7 mouse cellular contexts compared by ENCODE assay signal in genomic region chr2:166996533-166996894, GRCm38 (mm10). TPM values are rescaled to one million over a fixed set of nuclear protein-coding genes. Genes with fewer than 3 reads are reported as not detected.
A peak's percentile ranks its signal among the peaks of the same experiment; 100 is the strongest.
DNase-seq lines count a peak whose midpoint lies in the region; ATAC-seq and TF ChIP-seq lines count a peak whose summit lies in the region.

No protein-coding gene starts in this region.

- peak overlapping the region; percentile 86 for H3K4me2 ChIP-seq in neural tube, embryonic 11.5 days (ENCODE audit: low read depth)
- peak overlapping the region; percentile 47 for H3K4me2 ChIP-seq in limb, embryonic 15.5 days
- H3K4me2 ChIP-seq in stomach, postnatal 0 days (replicated peaks; ENCODE audit: low read depth), result peak overlapping the region; percentile 50

- H3K9ac ChIP-seq in neural tube, embryonic 11.5 days (ENCODE audit: low read length), result peak overlapping the region; percentile 94
- H3K9ac ChIP-seq in limb, embryonic 15.5 days, result 0 out of 2 replicates have a peak overlapping the region, but pooled peaks have one; percentile 23
- peak overlapping the region; percentile 68 for H3K9ac ChIP-seq in stomach, postnatal 0 days (ENCODE audit: low read length)

- ATAC-seq in neural tube, embryonic 11.5 days (ENCODE audit: insufficient read depth, low FRiP score, low TSS enrichment), result peak; percentile 46
- ATAC-seq in limb, embryonic 15.5 days (ENCODE audit: insufficient number of reproducible peaks, low FRiP score, low TSS enrichment, low read depth), result no peak
- peak; percentile 10; the same call in 1 of the 2 replicates for ATAC-seq in stomach, postnatal 0 days (ENCODE audit: low FRiP score, low TSS enrichment)

- TF ChIP-seq EP300 in stomach, postnatal 0 days (optimal IDR thresholded peaks at IDR 0.05), result no peak

- no peaks in the 10 kb centered on the region for H3K36me3 ChIP-seq in neural tube, embryonic 11.5 days (ENCODE audit: control insufficient read depth, insufficient read depth, low read length)
- no peaks in the 10 kb centered on the region for H3K36me3 ChIP-seq in forebrain, embryonic 10.5 days (replicated peaks)
- H3K36me3 ChIP-seq in limb, embryonic 15.5 days, result no peaks in the 10 kb centered on the region
- no peaks in the 10 kb centered on the region for H3K36me3 ChIP-seq in stomach, postnatal 0 days (ENCODE audit: control insufficient read depth, insufficient read depth, low read length)

- H3K9me3 ChIP-seq in neural tube, embryonic 11.5 days (ENCODE audit: control insufficient read depth, low read length), result no peaks in the 10 kb centered on the region
- no peaks in the 10 kb centered on the region for H3K9me3 ChIP-seq in forebrain, embryonic 10.5 days
- no peaks in the 10 kb centered on the region for H3K9me3 ChIP-seq in limb, embryonic 15.5 days
- no peaks in the 10 kb centered on the region for H3K9me3 ChIP-seq in stomach, postnatal 0 days (ENCODE audit: control insufficient read depth, low read length)

- H3K4me1 ChIP-seq in neural tube, embryonic 11.5 days (ENCODE audit: control insufficient read depth, insufficient read depth, low read length), result peaks cover 10% of the 10 kb centered on the region
- peaks cover 43% of the 10 kb centered on the region for H3K4me1 ChIP-seq in forebrain, embryonic 10.5 days
- peaks cover 32% of the 10 kb centered on the region for H3K4me1 ChIP-seq in limb, embryonic 15.5 days
- peaks cover 7% of the 10 kb centered on the region; the same call in 1 of the 2 replicates for H3K4me1 ChIP-seq in stomach, postnatal 0 days (replicated peaks; ENCODE audit: control insufficient read depth, insufficient read depth)

- TF ChIP-seq CTCF in stomach, postnatal 0 days (IDR thresholded peaks at IDR 0.05; ENCODE audit: low read depth), result no peak

- peak overlapping the region; percentile 99 for H3K4me3 ChIP-seq in neural tube, embryonic 11.5 days (ENCODE audit: low read depth, low read length)
- peak overlapping the region; percentile 99 for H3K4me3 ChIP-seq in forebrain, embryonic 10.5 days
- H3K4me3 ChIP-seq in limb, embryonic 15.5 days, result peak overlapping the region; percentile 96
- peak overlapping the region; percentile 98 for H3K4me3 ChIP-seq in stomach, postnatal 0 days (ENCODE audit: low read depth, low read length)

- DNase-seq in neural tube, embryonic 11.5 days (ENCODE audit: low spot score), result no peak
- no peak for DNase-seq in neural tube, embryonic 10.5 days (ENCODE audit: extremely low spot score, low spot score)
- no peak for DNase-seq in forebrain, embryonic 10.5 days (ENCODE audit: extremely low spot score, low spot score)
- DNase-seq in stomach, postnatal 0 days (ENCODE audit: low spot score), result no peak
- no peak for DNase-seq in right cerebral cortex, adult 2 months (ENCODE audit: low spot score in 2 of 2)
- no peak for DNase-seq in gastrocnemius, adult 8-10 months (ENCODE audit: low spot score in 2 of 2)

- 50% methylated on average over 8 of the region's 8 CpGs for WGBS in neural tube, embryonic 11.5 days
- WGBS in forebrain, embryonic 10.5 days, result 48% methylated on average over 8 of the region's 8 CpGs
- 34% methylated on average over 8 of the region's 8 CpGs for WGBS in limb, embryonic 15.5 days
- WGBS in stomach, postnatal 0 days, result 32% methylated on average over 8 of the region's 8 CpGs

- peak overlapping the region; percentile 96 for H3K27ac ChIP-seq in neural tube, embryonic 11.5 days (ENCODE audit: low read depth, low read length)
- H3K27ac ChIP-seq in forebrain, embryonic 10.5 days, result peak overlapping the region; percentile 96
- peak overlapping the region; percentile 88 for H3K27ac ChIP-seq in limb, embryonic 15.5 days
- peak overlapping the region; percentile 98 for H3K27ac ChIP-seq in stomach, postnatal 0 days (replicated peaks)

- H3K27me3 ChIP-seq in neural tube, embryonic 11.5 days (ENCODE audit: control insufficient read depth, insufficient read depth, low read length), result no peaks in the 10 kb centered on the region
- H3K27me3 ChIP-seq in forebrain, embryonic 10.5 days (ENCODE audit: poor library complexity, severe bottlenecking), result no peaks in the 10 kb centered on the region
- H3K27me3 ChIP-seq in limb, embryonic 15.5 days, result no peaks in the 10 kb centered on the region
- H3K27me3 ChIP-seq in stomach, postnatal 0 days (ENCODE audit: control insufficient read depth, insufficient read depth, low read length), result no peaks in the 10 kb centered on the region

RNA-seq across cellular contexts. Expression of gene Stau1, which starts 0.4 kb away (rescaled TPM):
- polyA plus RNA-seq in neural tube, embryonic 11.5 days (2014; fragmentation: Nextera tagmentation; extraction: Ambion mirVana), result 103 and 109 TPM in 2 replicates
- polyA plus RNA-seq in forebrain, embryonic 10.5 days (2016; fragmentation: Nextera tagmentation; extraction: Ambion mirVana), result 87.9 and 91.6 TPM in 2 replicates
- 98.2 and 99.9 TPM in 2 replicates for polyA plus RNA-seq in limb, embryonic 15.5 days (2015; fragmentation: Nextera tagmentation; extraction: Ambion mirVana)
- 34.9 and 35.0 TPM in 2 replicates for polyA plus RNA-seq in stomach, postnatal 0 days (2015; fragmentation: Nextera tagmentation; extraction: Ambion mirVana)
- 10 to 100 TPM; 33.3 to 37.3 (median 35.2) TPM for total RNA-seq in gastrocnemius, adult 8-10 months (2022)

RNA-seq across cellular contexts. Expression of gene Ddx27, which starts 18.5 kb away (rescaled TPM):
- polyA plus RNA-seq in neural tube, embryonic 11.5 days (2014; fragmentation: Nextera tagmentation; extraction: Ambion mirVana), result 43.0 and 48.0 TPM in 2 replicates
- 76.1 and 77.8 TPM in 2 replicates for polyA plus RNA-seq in forebrain, embryonic 10.5 days (2016; fragmentation: Nextera tagmentation; extraction: Ambion mirVana)
- polyA plus RNA-seq in limb, embryonic 15.5 days (2015; fragmentation: Nextera tagmentation; extraction: Ambion mirVana), result 43.8 and 45.3 TPM in 2 replicates
- polyA plus RNA-seq in stomach, postnatal 0 days (2015; fragmentation: Nextera tagmentation; extraction: Ambion mirVana), result 21.8 and 22.0 TPM in 2 replicates
- 10 to 100 TPM in 2 of 4 experiments, 1 to 10 TPM in 2; 8.0 to 12.5 (median 9.8) TPM for total RNA-seq in gastrocnemius, adult 8-10 months (2022)

Comparison
In these comparisons a context has a peak if more than half of its experiments do, and no peak if none do; other contexts are left out.
1. H3K9ac ChIP-seq: peak in every context shown above with its lines; median percentile 94 in neural tube, embryonic 11.5 days; 68 in stomach, postnatal 0 days; 23 in limb, embryonic 15.5 days.